Mouse (Mus musculus) ES-Bruce4 (cell line): ENCODE data around the gene Ppp4r1.

Experiments
- CTCF ChIP-seq: IDR thresholded peaks from one replicate; pipeline ENCODE4 v1.8.1; 2011; ENCODE audit warnings: low read depth, low read length
- EP300 ChIP-seq: IDR thresholded peaks from 2 replicates; pipeline ENCODE4 v1.6.1; 2011; ENCODE audit warnings: low read depth, low read length; ENCODE audit not compliant: insufficient read depth

DNA sequence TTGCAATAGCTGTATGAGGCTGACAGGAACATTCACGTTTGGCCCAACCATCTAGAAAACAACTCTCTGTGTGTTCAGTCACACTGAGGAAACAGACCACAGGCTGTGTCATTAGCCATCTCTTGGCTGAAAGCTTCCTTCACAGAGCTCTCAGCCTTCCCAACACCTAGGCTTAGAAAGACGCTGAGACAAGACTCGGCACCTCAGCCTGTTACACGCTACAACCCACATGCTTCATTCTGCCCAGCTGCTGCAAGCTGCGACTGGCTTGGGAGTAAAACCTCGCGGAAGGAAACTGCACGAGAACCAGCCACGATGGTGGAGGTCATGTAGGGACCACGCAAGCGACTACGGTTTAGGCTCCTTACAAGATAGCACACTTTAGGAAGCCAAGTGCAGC, 81.5 kb downstream of the Ppp4r1 start:
- no peak for TF ChIP-seq CTCF
- TF ChIP-seq EP300: no peak
